Mouse (Mus musculus) C3H10T1/2 (cell line): ENCODE measurements around the gene Gm10192. TPM values are rescaled to one million over a fixed set of nuclear protein-coding genes. Genes with fewer than 3 reads are reported as not detected.

Experiments used
- polyA plus RNA-seq, 2 experiments: library from polyadenylated mRNA; unstranded; fragments of >200 nt; fragmentation: generic; extraction: Trizol; gene quantifications; one replicate each; pipeline ENCODE4 v1.2.1; 2012; ENCODE audit warnings: missing spikeins in 2 of 2

The Gm10192 gene
- polyA plus RNA-seq: not detected

GRCm38 (mm10) chr4:97183066-97183465, at the start of gene Gm10192:
Gene Gm10192 (minus strand): TSS chr4:97183166.

